Mouse (Mus musculus): ENCODE results near the gene Slc38a6. TPM values are rescaled to one million over a fixed set of nuclear protein-coding genes. Genes with fewer than 3 reads are reported as not detected.
A peak's percentile ranks its signal among the peaks of the same experiment; 100 is the strongest.

The Slc38a6 gene
- 2.6 and 4.4 TPM in 2 replicates for polyA plus RNA-seq (2015; fragmentation: Nextera tagmentation; extraction: Ambion mirVana)

GRCm38 (mm10) chr12:73286287-73287092 lies at the start of gene Slc38a6, which contains the start of gene Trmt5:
Gene Slc38a6 (plus strand): TSS chr12:73286779.
Gene Trmt5 (minus strand): TSS chr12:73286710.
- Histone ChIP-seq H3K4me1 (ENCODE audit: insufficient read depth) (peaks cover 12% of the 10 kb centered on the region), H3K36me3 (replicated peaks; ENCODE audit: insufficient read depth, low read length) (no peaks in the 10 kb centered on the region), H3K4me2 (ENCODE audit: low read depth, low read length) (peak within 1 kb of the TSS; percentile 88), H3K9me3 (ENCODE audit: low read length) (no peaks in the 10 kb centered on the region), H3K27me3 (ENCODE audit: insufficient read depth, low read length) (no peaks in the 10 kb centered on the region), H3K27ac (ENCODE audit: low read depth) (peak within 1 kb of the TSS; percentile 70), H3K4me3 (ENCODE audit: low read depth, low read length) (peak within 1 kb of the TSS; percentile 83), H3K9ac (replicated peaks) (peak within 1 kb of the TSS; percentile 81)
- DNase-seq = peak; percentile 93
- WGBS (ENCODE audit: insufficient replicate concordance) = under 1% methylated on average over 53 of the region's 53 CpGs
- TF ChIP-seq EP300 (IDR thresholded peaks at IDR 0.05; ENCODE audit: low read depth) (no peak), CTCF (IDR thresholded peaks at IDR 0.05; ENCODE audit: low read depth) (no peak)
- peak; percentile 98 for ATAC-seq

- Histone ChIP-seq H3K27ac (ENCODE audit: low read depth) (no peak overlapping the region), H3K9me3 (ENCODE audit: low read length) (no peaks in the 10 kb centered on the region), H3K4me3 (ENCODE audit: low read depth, low read length) (no peak overlapping the region), H3K9ac (replicated peaks) (no peak overlapping the region), H3K4me2 (ENCODE audit: low read depth, low read length) (no peak overlapping the region), H3K36me3 (replicated peaks; ENCODE audit: insufficient read depth, low read length) (no peaks in the 10 kb centered on the region), H3K4me1 (ENCODE audit: insufficient read depth) (no peaks in the 10 kb centered on the region), H3K27me3 (ENCODE audit: insufficient read depth, low read length) (no peaks in the 10 kb centered on the region)
- no peak for TF ChIP-seq CTCF (IDR thresholded peaks at IDR 0.05; ENCODE audit: low read depth)
- no peak for TF ChIP-seq EP300 (IDR thresholded peaks at IDR 0.05; ENCODE audit: low read depth)
- WGBS (ENCODE audit: insufficient replicate concordance) = 85% methylated on average over 10 of the region's 10 CpGs
- DNase-seq (no peak), ATAC-seq (no peak)
These were observed 44.6 kb upstream of the Slc38a6 start for GRCm38 (mm10) chr12:73241960-73242359.

- 77% methylated on average over 5 of the region's 5 CpGs for WGBS (ENCODE audit: insufficient replicate concordance)
- TF ChIP-seq EP300 (IDR thresholded peaks at IDR 0.05; ENCODE audit: low read depth) (no peak), CTCF (IDR thresholded peaks at IDR 0.05; ENCODE audit: low read depth) (no peak)
- Histone ChIP-seq H3K27ac (ENCODE audit: low read depth) (no peak overlapping the region), H3K4me1 (ENCODE audit: insufficient read depth) (no peaks in the 10 kb centered on the region), H3K4me3 (ENCODE audit: low read depth, low read length) (no peak overlapping the region), H3K4me2 (ENCODE audit: low read depth, low read length) (no peak overlapping the region), H3K9me3 (ENCODE audit: low read length) (no peaks in the 10 kb centered on the region), H3K36me3 (replicated peaks; ENCODE audit: insufficient read depth, low read length) (no peaks in the 10 kb centered on the region), H3K9ac (replicated peaks) (no peak overlapping the region), H3K27me3 (ENCODE audit: insufficient read depth, low read length) (no peaks in the 10 kb centered on the region)
- ATAC-seq (no peak), DNase-seq (no peak)
These were observed 40.9 kb upstream of the Slc38a6 start for GRCm38 (mm10) chr12:73245687-73246086.

GRCm38 (mm10) chr12:73255006-73255405 lies 31.6 kb upstream of the Slc38a6 start:
- TF ChIP-seq EP300 (IDR thresholded peaks at IDR 0.05; ENCODE audit: low read depth) = no peak
- H3K27ac ChIP-seq (ENCODE audit: low read depth) = no peak overlapping the region
- no peak for ATAC-seq
- H3K4me2 ChIP-seq (ENCODE audit: low read depth, low read length) = no peak overlapping the region
- H3K4me3 ChIP-seq (ENCODE audit: low read depth, low read length) = no peak overlapping the region
- no peaks in the 10 kb centered on the region for H3K9me3 ChIP-seq (ENCODE audit: low read length)
- no peaks in the 10 kb centered on the region for H3K4me1 ChIP-seq (ENCODE audit: insufficient read depth)
- no peaks in the 10 kb centered on the region for H3K36me3 ChIP-seq (replicated peaks; ENCODE audit: insufficient read depth, low read length)
- 76% methylated on average over 2 of the region's 2 CpGs for WGBS (ENCODE audit: insufficient replicate concordance)
- H3K27me3 ChIP-seq (ENCODE audit: insufficient read depth, low read length) = no peaks in the 10 kb centered on the region
- no peak overlapping the region for H3K9ac ChIP-seq (replicated peaks)
- no peak for DNase-seq

- TF ChIP-seq EP300 (IDR thresholded peaks at IDR 0.05; ENCODE audit: low read depth) (no peak), CTCF (IDR thresholded peaks at IDR 0.05; ENCODE audit: low read depth) (no peak)
- Histone ChIP-seq H3K27me3 (ENCODE audit: insufficient read depth, low read length) (no peaks in the 10 kb centered on the region), H3K4me3 (ENCODE audit: low read depth, low read length) (no peak overlapping the region), H3K27ac (ENCODE audit: low read depth) (no peak overlapping the region), H3K9ac (replicated peaks) (no peak overlapping the region), H3K4me2 (ENCODE audit: low read depth, low read length) (no peak overlapping the region), H3K4me1 (ENCODE audit: insufficient read depth) (no peaks in the 10 kb centered on the region), H3K9me3 (ENCODE audit: low read length) (no peaks in the 10 kb centered on the region), H3K36me3 (replicated peaks; ENCODE audit: insufficient read depth, low read length) (no peaks in the 10 kb centered on the region)
- ATAC-seq = no peak
- WGBS (ENCODE audit: insufficient replicate concordance) = 82% methylated on average over 6 of the region's 6 CpGs
- DNase-seq = no peak
These were observed 27.3 kb upstream of the Slc38a6 start for GRCm38 (mm10) chr12:73259269-73259668.

GRCm38 (mm10) chr12:73260339-73260738 lies 26.2 kb upstream of the Slc38a6 start:
- no peak overlapping the region for H3K9ac ChIP-seq (replicated peaks)
- H3K4me1 ChIP-seq (ENCODE audit: insufficient read depth) = no peaks in the 10 kb centered on the region
- no peak overlapping the region for H3K4me2 ChIP-seq (ENCODE audit: low read depth, low read length)
- no peak overlapping the region for H3K4me3 ChIP-seq (ENCODE audit: low read depth, low read length)
- no peaks in the 10 kb centered on the region for H3K36me3 ChIP-seq (replicated peaks; ENCODE audit: insufficient read depth, low read length)
- WGBS (ENCODE audit: insufficient replicate concordance) = 79% methylated on average over 1 of the region's 1 CpGs
- no peak overlapping the region for H3K27ac ChIP-seq (ENCODE audit: low read depth)
- DNase-seq (no peak), ATAC-seq (no peak)
- no peaks in the 10 kb centered on the region for H3K27me3 ChIP-seq (ENCODE audit: insufficient read depth, low read length)
- H3K9me3 ChIP-seq (ENCODE audit: low read length) = no peaks in the 10 kb centered on the region
- TF ChIP-seq EP300 (IDR thresholded peaks at IDR 0.05; ENCODE audit: low read depth) (no peak), CTCF (IDR thresholded peaks at IDR 0.05; ENCODE audit: low read depth) (no peak)

Data from liver, postnatal 0 days (tissue).